Mouse (Mus musculus) ES-E14 (cell line): ENCODE measurements at regions not wholly inside any gene's neighbourhood (a gene's known extent, or its start where the extent isn't known, plus 50 kb on each side); places are given as distances from the start of the nearest gene placed in this dataset.

Experiments
- DNase-seq: peaks from one replicate; pipeline ENCODE4 v3.0.0-alpha.2; 2013; ENCODE audit warnings: low read depth, low spot score
- H3K27ac ChIP-seq: 2 replicates; pipeline ENCODE4 v1.5.1; 2012; ENCODE audit warnings: low read depth, mild to moderate bottlenecking, low read length, moderate library complexity, mixed read lengths; ENCODE audit not compliant: poor library complexity, insufficient read depth, severe bottlenecking
- H3K36me3 ChIP-seq: 2 replicates; pipeline ENCODE4 v1.6.1; 2012; ENCODE audit warnings: mild to moderate bottlenecking, low read length, moderate library complexity, mixed read lengths; ENCODE audit not compliant: control insufficient read depth, poor library complexity, insufficient read depth, severe bottlenecking
- H3K4me1 ChIP-seq, 2 experiments: fragments of 150-350 bp in 1 of 2; sonication (generic) in 1 of 2; 2 replicates each; pipeline ENCODE4 v1.6.1; 2012; ENCODE audit warnings: low read length in 2 of 2, mild to moderate bottlenecking in 1 of 2, mixed read lengths in 1 of 2; ENCODE audit not compliant: control insufficient read depth in 2 of 2, insufficient read depth in 2 of 2, poor library complexity in 1 of 2
- H3K4me3 ChIP-seq, 2 experiments: fragments of 150-350 bp in 1 of 2; sonication (generic) in 1 of 2; 2 replicates each; pipeline ENCODE4 v1.5.1; 2012; ENCODE audit warnings: low read length in 2 of 2, low read depth in 1 of 2, mild to moderate bottlenecking in 1 of 2, mixed read lengths in 1 of 2; ENCODE audit not compliant: insufficient read depth in 1 of 2, poor library complexity in 1 of 2, severe bottlenecking in 1 of 2
- H3K9ac ChIP-seq: 2 replicates; pipeline ENCODE4 v1.6.1; 2012; ENCODE audit warnings: low read depth, mild to moderate bottlenecking, low read length, mixed read lengths; ENCODE audit not compliant: poor library complexity, insufficient read depth, severe bottlenecking
- H3K9me3 ChIP-seq: fragments of 150-350 bp; sonication (generic); 2 replicates; pipeline ENCODE4 v1.6.1; 2012; ENCODE audit warnings: low read depth, mild to moderate bottlenecking, low read length; ENCODE audit not compliant: control insufficient read depth, insufficient read depth
- CHD2 ChIP-seq: IDR thresholded peaks from 2 replicates; pipeline ENCODE4 v1.6.1; 2014; ENCODE audit warnings: mild to moderate bottlenecking, low read depth, low read length, inconsistent platforms
- HCFC1 ChIP-seq: IDR thresholded peaks from 2 replicates; pipeline ENCODE4 v1.6.1; 2012; ENCODE audit warnings: low read length, inconsistent platforms, borderline replicate concordance; ENCODE audit not compliant: insufficient read depth
- MAFK ChIP-seq: IDR thresholded peaks from 2 replicates; pipeline ENCODE4 v1.6.1; 2014; ENCODE audit warnings: mild to moderate bottlenecking, low read depth, low read length, inconsistent platforms; ENCODE audit not compliant: insufficient read depth
- ZC3H11A ChIP-seq: IDR thresholded peaks from 2 replicates; pipeline ENCODE4 v1.6.1; 2012; ENCODE audit warnings: low read depth, mild to moderate bottlenecking, inconsistent platforms, low read length, borderline replicate concordance
- ZNF384 ChIP-seq: IDR thresholded peaks from 2 replicates; pipeline ENCODE4 v1.6.1; 2012; ENCODE audit warnings: low read depth, low read length, inconsistent platforms
- in situ Hi-C, 2 experiments: fragments of 600-800 bp; cut with MboI; formaldehyde crosslinking; loops; one replicate each; pipeline ENCODE4 v1.15.1; 2025; ENCODE audit warnings: low sequenced_read_pairs in 2 of 2, inconsistent platforms in 1 of 2; ENCODE audit not compliant: unreplicated experiment in 2 of 2

- in situ Hi-C loops = no loop called here
- H3K9ac ChIP-seq = no peak overlapping the region
- H3K27ac ChIP-seq = no peak overlapping the region
- no peak for TF ChIP-seq MAFK
- TF ChIP-seq ZC3H11A = no peak
- TF ChIP-seq CHD2 = no peak
- no peak for TF ChIP-seq ZNF384
- TF ChIP-seq HCFC1 = no peak
- H3K4me3 ChIP-seq = no peak overlapping the region
- H3K9me3 ChIP-seq = no peaks in the 10 kb centered on the region
- H3K36me3 ChIP-seq = no peaks in the 10 kb centered on the region
- no peak for DNase-seq
- H3K4me1 ChIP-seq = peaks cover 0 to 2% of the 10 kb centered on the region in 2 experiments; a peak in 1 of 4 replicates
Measured at GRCm38 (mm10) chr10:21689847-21690269, 96.9 kb downstream of the 1700020N01Rik start.

DNA sequence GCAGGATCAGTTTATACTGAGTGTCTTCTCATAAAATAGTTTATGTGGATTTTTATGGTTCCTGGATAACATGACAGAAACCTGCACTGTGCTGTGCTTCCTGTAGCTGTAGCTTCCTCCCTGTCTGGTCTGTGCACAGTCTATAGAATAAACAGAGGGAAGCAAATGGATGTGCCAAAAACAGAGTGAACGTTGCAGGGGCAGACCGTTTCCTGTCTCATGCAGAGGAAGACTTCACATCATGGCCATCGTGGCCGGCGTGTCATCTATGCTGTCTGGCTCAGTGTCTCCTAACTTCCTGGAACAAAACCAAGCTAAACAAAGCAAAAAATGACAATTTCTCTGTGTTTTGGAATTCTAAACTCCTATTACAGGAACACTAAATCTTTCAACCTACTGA is 102.2 kb downstream of the 1700020N01Rik start:
- in situ Hi-C loops = no loop called here
- Histone ChIP-seq H3K4me1 (peaks cover 0 to 2% of the 10 kb centered on the region in 2 experiments; a peak in 2 of 4 replicates), H3K27ac (no peak overlapping the region), H3K9ac (no peak overlapping the region), H3K36me3 (no peaks in the 10 kb centered on the region), H3K9me3 (no peaks in the 10 kb centered on the region), H3K4me3 (no peak overlapping the region)
- no peak for TF ChIP-seq MAFK
- TF ChIP-seq ZC3H11A = no peak
- no peak for TF ChIP-seq ZNF384
- no peak for TF ChIP-seq CHD2
- TF ChIP-seq HCFC1 = no peak
- no peak for DNase-seq

- Histone ChIP-seq H3K4me1 (no peaks in the 10 kb centered on the region; a peak in 1 of 4 replicates), H3K4me3 (no peak overlapping the region), H3K9ac (no peak overlapping the region), H3K27ac (no peak overlapping the region), H3K36me3 (no peaks in the 10 kb centered on the region), H3K9me3 (no peaks in the 10 kb centered on the region)
- no peak for TF ChIP-seq ZC3H11A
- no peak for TF ChIP-seq MAFK
- no peak for TF ChIP-seq HCFC1
- TF ChIP-seq ZNF384 = no peak
- no peak for TF ChIP-seq CHD2
- in situ Hi-C loops = no loop called here
- DNase-seq = no peak
Measured at GRCm38 (mm10) chr10:21696671-21697070, 103.7 kb downstream of the 1700020N01Rik start.

GRCm38 (mm10) chr10:21701580-21701979 is 108.6 kb downstream of the 1700020N01Rik start:
- H3K27ac ChIP-seq = no peak overlapping the region
- TF ChIP-seq HCFC1 = no peak
- TF ChIP-seq CHD2 = peak; percentile 58; the same call in 1 of the 2 replicates
- TF ChIP-seq MAFK = peak; percentile 65
- H3K36me3 ChIP-seq = no peaks in the 10 kb centered on the region
- DNase-seq = peak; percentile 61
- no peak overlapping the region for H3K9ac ChIP-seq
- H3K9me3 ChIP-seq = no peaks in the 10 kb centered on the region
- H3K4me3 ChIP-seq = no peak overlapping the region
- peaks cover 0 to 3% of the 10 kb centered on the region in 2 experiments; a peak in 2 of 4 replicates for H3K4me1 ChIP-seq
- in situ Hi-C loops = no loop called here

DNA sequence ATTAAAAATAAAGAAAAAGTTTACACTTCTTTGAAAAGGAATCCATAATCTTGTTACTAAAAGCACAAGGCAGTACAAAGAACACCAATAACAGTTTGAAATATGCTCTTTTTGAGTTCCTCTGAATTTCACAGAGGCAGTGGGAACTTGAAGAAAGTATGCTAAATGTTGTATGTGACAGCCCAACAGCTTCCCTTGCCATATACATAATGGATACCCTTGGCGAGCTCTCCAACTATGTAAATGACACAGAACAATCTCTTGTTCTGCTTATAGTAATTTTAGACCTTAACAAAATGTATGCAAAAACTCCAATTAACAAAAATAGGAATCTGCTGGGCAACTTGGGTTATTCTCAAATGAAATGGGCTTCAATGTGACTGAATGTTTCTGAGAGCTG is 109.2 kb downstream of the 1700020N01Rik start:
- Histone ChIP-seq H3K4me1 (peaks cover 0 to 5% of the 10 kb centered on the region in 2 experiments; a peak in 2 of 4 replicates), H3K9me3 (no peaks in the 10 kb centered on the region), H3K9ac (no peak overlapping the region), H3K27ac (no peak overlapping the region), H3K4me3 (no peak overlapping the region), H3K36me3 (no peaks in the 10 kb centered on the region)
- no peak for TF ChIP-seq CHD2
- no peak for TF ChIP-seq ZNF384
- no peak for TF ChIP-seq ZC3H11A
- no peak for TF ChIP-seq HCFC1
- no peak for TF ChIP-seq MAFK
- in situ Hi-C loops = no loop called here
- DNase-seq = no peak
